Mouse (Mus musculus) T-helper 17 cell (primary cell): ENCODE measurements around the gene Ica1.

Experiments
- in situ Hi-C, 2 experiments: fragments of 300-600 bp; cut with MboI, MseI; formaldehyde crosslinking; loops; 1 replicate in 1 of 2; 2 replicates in 1 of 2; pipeline ENCODE4 v1.15.1; 2025; ENCODE audit warnings: high pct_unique_total_duplicates in 2 of 2

Ica1 gene

GRCm38 (mm10) chr6:8691199-8691975 is 86.9 kb downstream of the Ica1 start:
- in situ Hi-C loops: no loop called here

- in situ Hi-C loops: no loop called here
Measured at GRCm38 (mm10) chr6:8690441-8690840, 87.8 kb downstream of the Ica1 start.

DNA sequence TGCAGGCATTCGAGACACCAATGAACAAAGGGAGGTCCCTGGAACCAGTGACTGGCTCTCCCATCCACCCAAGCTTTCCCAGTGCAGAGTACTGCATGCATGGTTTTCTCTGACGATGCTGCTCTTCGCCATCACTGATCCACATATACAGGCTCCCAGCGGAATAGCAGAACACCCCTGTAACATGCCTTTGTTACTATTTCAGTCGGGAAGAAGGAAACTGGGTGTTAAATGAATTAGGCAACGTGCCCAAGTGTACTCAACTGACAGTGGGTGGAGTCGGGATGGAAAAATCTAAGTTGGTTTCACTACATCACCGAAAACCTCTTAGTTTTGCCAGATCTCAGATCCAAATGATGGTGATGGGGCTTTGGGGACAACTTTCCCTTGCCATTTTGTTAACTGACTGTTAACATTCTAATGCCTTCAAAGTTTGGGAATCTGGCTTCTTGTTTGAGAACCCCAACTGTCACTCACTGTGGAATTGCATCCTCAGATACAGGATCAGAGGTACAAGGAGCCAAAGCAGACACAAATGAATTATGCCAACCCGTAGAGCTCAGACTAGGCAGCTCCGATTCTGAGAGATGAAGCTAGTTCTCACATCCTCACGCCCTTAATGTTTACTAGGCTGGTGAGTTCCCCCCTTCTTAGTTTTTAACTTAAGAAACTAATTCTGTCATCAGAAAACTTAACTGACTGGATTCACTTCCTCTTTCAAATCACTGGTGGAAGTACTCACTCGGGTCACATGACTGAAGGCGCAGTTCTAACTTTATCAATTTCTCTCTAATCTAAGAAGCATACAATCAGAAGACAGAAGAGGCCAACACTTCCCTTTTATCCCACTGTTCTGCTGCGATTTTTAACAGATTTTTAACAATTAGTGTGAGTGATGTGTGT is 91.4 kb downstream of the Ica1 start:
- in situ Hi-C loops: no loop called here

- in situ Hi-C loops: no loop called here
Measured at GRCm38 (mm10) chr6:8683379-8683778, 94.9 kb downstream of the Ica1 start.

- in situ Hi-C loops: no loop called here
Measured at GRCm38 (mm10) chr6:8680931-8681330, 97.4 kb downstream of the Ica1 start.

DNA sequence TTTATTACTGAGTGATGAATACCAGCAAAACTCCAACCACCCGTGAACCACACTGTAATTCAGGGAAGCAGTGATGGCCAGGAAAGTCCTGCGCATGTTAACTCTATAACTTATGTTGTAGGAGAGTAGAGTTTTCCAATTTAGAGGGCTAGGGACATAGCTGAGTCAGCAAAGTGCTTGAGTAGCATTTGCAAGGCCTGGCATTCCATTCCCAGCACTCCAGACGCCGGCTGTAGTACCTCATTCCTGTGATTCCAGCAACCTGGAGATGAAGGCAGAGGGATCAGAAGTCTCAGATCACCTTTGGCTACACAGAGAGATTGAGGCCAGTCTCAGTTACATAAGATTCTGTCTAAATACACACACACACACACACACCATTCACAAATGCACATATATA is 105.3 kb downstream of the Ica1 start:
- in situ Hi-C loops: no loop called here

DNA sequence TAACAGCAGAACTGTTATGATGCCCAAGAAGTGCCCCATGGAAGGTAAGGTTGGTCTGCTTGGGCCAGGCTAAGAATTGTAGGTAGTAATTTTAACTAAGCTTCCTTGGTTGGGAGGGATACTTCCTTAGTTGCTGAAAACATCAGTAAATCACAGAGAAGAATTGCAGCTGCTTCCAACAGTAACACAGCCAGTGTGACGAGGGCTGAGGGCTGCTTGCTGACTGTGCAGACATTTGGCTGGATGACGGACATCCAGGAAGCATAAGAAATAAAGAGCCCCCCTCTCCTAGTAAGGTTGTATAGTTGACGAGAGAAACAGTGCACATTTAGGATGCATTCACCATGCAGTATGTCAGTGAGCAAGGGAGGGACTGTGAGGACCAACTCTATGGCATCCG is 108.9 kb downstream of the Ica1 start:
- in situ Hi-C loops: no loop called here

GRCm38 (mm10) chr6:8668013-8668811 is 110.1 kb downstream of the Ica1 start:
- in situ Hi-C loops: no loop called here

- in situ Hi-C loops: no loop called here
Measured at GRCm38 (mm10) chr6:8665786-8666185, 112.5 kb downstream of the Ica1 start.

DNA sequence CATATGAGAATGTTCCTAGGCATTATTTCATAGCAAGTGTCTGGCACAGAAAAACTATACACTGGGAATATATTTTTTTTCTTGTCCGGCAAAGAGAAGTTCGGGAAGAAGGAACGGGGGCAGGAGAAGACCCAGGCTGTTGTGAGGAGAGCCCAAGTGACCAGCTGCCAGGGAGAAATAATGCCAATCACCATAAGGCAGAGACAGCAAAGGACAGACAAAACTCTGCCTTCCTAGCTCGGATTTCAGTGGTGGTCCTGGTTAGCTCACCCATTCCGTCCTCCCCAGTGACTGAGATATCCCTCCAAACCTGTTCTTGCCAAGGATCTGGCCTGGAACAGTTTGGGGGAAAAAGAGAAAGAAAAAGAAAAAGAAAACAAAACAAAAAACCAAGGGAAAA is 113.3 kb downstream of the Ica1 start:
- in situ Hi-C loops: no loop called here

GRCm38 (mm10) chr6:8663092-8663740 is 115.1 kb downstream of the Ica1 start:
- in situ Hi-C loops: no loop called here

DNA sequence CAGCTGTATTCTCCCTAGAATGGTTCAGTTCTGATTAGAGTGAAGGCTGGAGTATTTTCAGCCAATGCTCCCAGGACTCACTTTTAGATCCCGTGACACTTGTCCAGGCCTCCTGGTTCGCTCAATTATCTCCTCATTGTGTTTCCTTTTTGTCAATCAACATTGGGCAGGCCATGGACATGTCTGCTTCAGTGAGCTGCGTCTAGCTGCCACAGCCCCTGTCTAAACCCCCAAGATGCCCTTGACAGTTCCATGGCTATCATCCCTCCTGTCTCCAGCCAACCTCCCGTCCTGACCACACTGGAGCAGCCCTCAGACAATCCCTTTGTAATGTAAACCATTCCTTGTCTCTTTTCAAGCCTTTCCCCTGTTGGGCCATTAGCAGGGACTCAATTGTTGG is 116.9 kb downstream of the Ica1 start:
- in situ Hi-C loops: no loop called here

DNA sequence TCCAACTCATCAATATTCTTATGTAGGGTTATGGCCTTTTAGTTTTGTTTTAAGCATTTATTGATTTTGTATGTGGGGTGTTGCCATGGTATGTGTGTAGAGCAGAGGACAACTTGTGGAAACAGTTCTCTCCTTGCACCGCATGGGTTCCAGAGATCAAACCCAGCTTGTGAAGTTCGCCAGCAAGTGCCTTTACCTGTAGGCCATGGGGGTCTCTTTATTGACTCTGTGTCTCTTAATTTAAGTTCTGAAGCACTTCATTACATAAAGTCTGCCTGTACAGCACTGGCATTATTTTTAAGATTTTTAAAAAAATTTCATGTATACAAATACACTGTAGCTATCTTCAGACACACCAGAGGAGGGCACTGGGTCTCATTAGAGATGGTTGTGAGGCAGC is 118.2 kb downstream of the Ica1 start:
- in situ Hi-C loops: no loop called here

DNA sequence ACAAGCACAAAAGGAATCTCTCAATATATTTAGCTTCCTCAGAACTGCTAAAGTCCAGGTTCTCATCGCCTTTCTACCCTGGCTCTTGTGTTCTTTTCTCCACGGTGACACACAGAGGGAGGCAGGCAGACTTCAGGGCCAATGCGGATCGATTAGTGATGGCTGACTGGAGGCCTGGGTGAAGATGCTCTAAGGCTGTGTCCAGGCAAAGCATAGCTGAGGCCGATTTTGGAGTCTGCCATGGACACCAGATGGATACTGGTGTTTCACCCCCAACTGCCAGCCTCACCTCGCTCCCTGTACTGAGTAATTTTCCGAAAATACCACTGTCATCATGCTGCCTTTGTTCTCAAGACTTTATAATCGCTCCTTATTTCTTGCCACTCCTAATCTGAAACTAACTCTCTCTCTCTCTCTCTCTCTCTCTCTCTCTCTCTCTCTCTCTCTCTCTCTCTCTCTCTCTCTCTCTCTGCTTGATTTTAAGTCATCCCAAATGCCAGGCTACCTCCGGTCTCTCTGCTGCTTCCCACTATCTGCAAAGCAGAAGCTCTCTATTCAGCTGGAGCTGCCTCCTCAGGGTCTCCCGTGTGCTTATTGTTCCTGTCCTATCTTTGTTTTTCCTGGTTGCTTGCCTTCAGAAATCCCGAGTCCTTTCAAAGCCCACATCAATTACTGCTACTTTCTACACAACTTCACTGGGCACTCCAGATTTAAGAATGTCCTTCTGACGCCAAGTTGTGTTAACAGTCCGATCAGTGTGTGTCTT is 118.9 kb downstream of the Ica1 start:
- in situ Hi-C loops: no loop called here

DNA sequence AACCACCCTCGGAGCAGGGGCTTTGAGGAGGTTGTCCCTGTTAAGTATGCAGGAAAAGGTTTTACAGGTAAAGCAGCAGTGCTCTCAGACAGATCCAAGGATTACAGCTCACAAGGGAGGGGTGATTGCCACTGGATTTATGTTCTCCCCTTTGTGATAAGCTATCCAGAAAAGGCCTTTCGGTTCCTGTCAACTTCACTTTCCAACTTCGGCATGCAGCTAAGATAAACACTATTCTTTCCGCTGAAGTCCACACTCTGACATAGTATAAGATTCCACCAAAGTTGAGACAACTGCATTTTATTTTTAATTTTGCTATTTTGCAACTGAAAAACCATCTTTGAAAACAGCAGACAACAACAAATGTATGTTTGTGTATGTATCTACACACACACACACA is 119.9 kb downstream of the Ica1 start:
- in situ Hi-C loops: no loop called here

GRCm38 (mm10) chr6:8657459-8657858 is 120.8 kb downstream of the Ica1 start:
- in situ Hi-C loops: no loop called here

GRCm38 (mm10) chr6:8655454-8655853 is 122.8 kb downstream of the Ica1 start:
- in situ Hi-C loops: no loop called here

DNA sequence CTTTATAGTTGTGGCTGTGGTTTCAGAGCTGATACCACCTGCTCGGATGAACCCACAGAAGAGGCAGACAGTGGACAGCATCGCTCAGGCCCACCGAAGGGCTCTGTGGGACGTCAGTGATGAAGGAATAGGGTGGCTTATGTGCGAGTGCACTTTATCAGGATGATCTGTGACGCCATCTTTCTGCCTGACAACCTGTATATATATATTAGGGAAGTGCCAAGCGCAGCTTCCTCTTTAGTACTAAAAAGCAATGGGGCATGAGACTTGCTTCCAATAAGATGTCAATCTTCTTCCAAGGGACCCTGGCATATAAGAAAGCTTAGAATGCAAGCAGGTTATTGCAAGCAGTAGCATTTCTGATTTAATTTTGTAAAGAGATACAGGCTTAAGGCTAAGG is 127.9 kb downstream of the Ica1 start:
- in situ Hi-C loops: no loop called here

GRCm38 (mm10) chr6:8649295-8649865 is 128.9 kb downstream of the Ica1 start:
- in situ Hi-C loops: loop anchor here in 1 of 2 experiments (5.0 to 10.0 kb wide), 2 partner anchors 83 to 1695 kb away; partner anchors contain the start of gene Sdhaf3
